In genomic region chr4:123418032-123418431, GRCm38 (mm10) we compare ENCODE assay signal across 24 mouse cellular contexts.
DNase-seq lines count a peak whose midpoint lies in the region; ATAC-seq and TF ChIP-seq lines count a peak whose summit lies in the region.
"Had no signal": no experiment of that assay in that cellular context is flagged by ENCODE, and none has a peak within 500 bp of the region (broad histone marks: within the 10 kb centered on the region; RNA-seq: fewer than 3 reads in every experiment).

No protein-coding gene starts in this region.

- H3K9ac ChIP-seq in liver, embryonic 12.5 days: no peak overlapping the region
- H3K9ac ChIP-seq in liver, postnatal 0 days (replicated peaks): no peak overlapping the region
- no peak overlapping the region for H3K9ac ChIP-seq in liver, embryonic 13.5 days
- H3K9ac ChIP-seq: embryonic facial prominence, embryonic 12.5 days; embryonic facial prominence, embryonic 15.5 days; forebrain, postnatal 0 days; heart, embryonic 13.5 days; hindbrain, embryonic 12.5 days; hindbrain, embryonic 15.5 days had no signal

- no peaks in the 10 kb centered on the region for H3K36me3 ChIP-seq in liver, embryonic 12.5 days
- H3K36me3 ChIP-seq in liver, postnatal 0 days (replicated peaks; ENCODE audit: insufficient read depth, low read length): no peaks in the 10 kb centered on the region; the same call in 1 of the 2 replicates
- no peaks in the 10 kb centered on the region for H3K36me3 ChIP-seq in liver, embryonic 13.5 days
- H3K36me3 ChIP-seq: embryonic facial prominence, embryonic 12.5 days; embryonic facial prominence, embryonic 15.5 days; hindbrain, embryonic 12.5 days; hindbrain, embryonic 15.5 days had no signal

- no peak for DNase-seq in liver, postnatal 0 days
- DNase-seq in liver, embryonic 13.5 days: no peak
- DNase-seq in cerebellum, postnatal 25 days: no peak
- no peak for DNase-seq in spleen, postnatal 36 days (ENCODE audit: low spot score in 2 of 2)
- DNase-seq: adrenal gland, postnatal 10 days; cerebellum, adult 11-12 months; cerebellum, adult 8-10 months; cerebellum, postnatal 10 days; forebrain, postnatal 0 days; gastrocnemius, adult 2 months; gastrocnemius, postnatal 14 days; heart, adult 2 months; heart, postnatal 14 days had no signal

- peak; percentile 54 for ATAC-seq in liver, embryonic 12.5 days
- no peak for ATAC-seq in liver, postnatal 0 days
- peak; percentile 43; the same call in 1 of the 2 replicates for ATAC-seq in liver, embryonic 13.5 days (ENCODE audit: low read depth)
- ATAC-seq in megakaryocyte-erythroid progenitor cell, adult 5-6 weeks (replicated peaks; ENCODE audit: low FRiP score, low TSS enrichment, poor library complexity, severe bottlenecking): peak; percentile 62
- ATAC-seq: CD4-positive, CD25-positive, alpha-beta regulatory T cell, adult 4 months; forebrain, embryonic 14.5 days; forebrain, postnatal 0 days; Patski had no signal

- H3K4me2 ChIP-seq in liver, embryonic 12.5 days: no peak overlapping the region
- H3K4me2 ChIP-seq in liver, postnatal 0 days (ENCODE audit: low read depth, low read length): no peak overlapping the region
- H3K4me2 ChIP-seq in liver, embryonic 13.5 days: no peak overlapping the region
- H3K4me2 ChIP-seq: embryonic facial prominence, embryonic 12.5 days; embryonic facial prominence, embryonic 15.5 days; heart, embryonic 13.5 days; hindbrain, embryonic 12.5 days; hindbrain, embryonic 15.5 days had no signal

- TF ChIP-seq EP300 in liver, postnatal 0 days (IDR thresholded peaks at IDR 0.05; ENCODE audit: low read depth): no peak

- no peak overlapping the region for H3K27ac ChIP-seq in liver, embryonic 12.5 days
- no peak overlapping the region for H3K27ac ChIP-seq in liver, postnatal 0 days (ENCODE audit: low read depth)
- no peak overlapping the region for H3K27ac ChIP-seq in liver, embryonic 13.5 days
- H3K27ac ChIP-seq: embryonic facial prominence, embryonic 12.5 days; embryonic facial prominence, embryonic 15.5 days; gastrocnemius, adult 2 months; heart, adult 2 months; heart, embryonic 10.5 days; heart, embryonic 13.5 days; hindbrain, embryonic 12.5 days; hindbrain, embryonic 15.5 days had no signal

- H3K27me3 ChIP-seq in liver, embryonic 12.5 days (replicated peaks): no peaks in the 10 kb centered on the region
- H3K27me3 ChIP-seq in liver, postnatal 0 days (ENCODE audit: insufficient read depth, low read length): no peaks in the 10 kb centered on the region
- H3K27me3 ChIP-seq in liver, embryonic 13.5 days: no peaks in the 10 kb centered on the region
- H3K27me3 ChIP-seq: embryonic facial prominence, embryonic 12.5 days; embryonic facial prominence, embryonic 15.5 days; heart, embryonic 13.5 days; hindbrain, embryonic 12.5 days; hindbrain, embryonic 15.5 days; Patski had no signal

- H3K4me1 ChIP-seq in liver, embryonic 12.5 days: peaks cover 22% of the 10 kb centered on the region
- H3K4me1 ChIP-seq in liver, postnatal 0 days (ENCODE audit: insufficient read depth): peaks cover 3% of the 10 kb centered on the region; the same call in 1 of the 2 replicates
- peaks cover 22% of the 10 kb centered on the region for H3K4me1 ChIP-seq in liver, embryonic 13.5 days (replicated peaks)
- H3K4me1 ChIP-seq: hindbrain, embryonic 12.5 days had no signal

- TF ChIP-seq CTCF in liver, postnatal 0 days (IDR thresholded peaks at IDR 0.05; ENCODE audit: low read depth): no peak

- WGBS in liver, embryonic 12.5 days (ENCODE audit: insufficient replicate concordance): 27% methylated on average over 3 of the region's 3 CpGs
- 61% methylated on average over 3 of the region's 3 CpGs for WGBS in liver, postnatal 0 days (ENCODE audit: insufficient replicate concordance)
- WGBS in liver, embryonic 13.5 days (ENCODE audit: insufficient replicate concordance): 33% methylated on average over 3 of the region's 3 CpGs

- H3K4me3 ChIP-seq in liver, embryonic 12.5 days: no peak overlapping the region
- H3K4me3 ChIP-seq in liver, postnatal 0 days (ENCODE audit: low read depth, low read length): no peak overlapping the region
- H3K4me3 ChIP-seq in liver, embryonic 13.5 days (replicated peaks): no peak overlapping the region
- H3K4me3 ChIP-seq: embryonic facial prominence, embryonic 12.5 days; embryonic facial prominence, embryonic 15.5 days; gastrocnemius, adult 2 months; heart, adult 2 months; heart, embryonic 10.5 days; heart, embryonic 13.5 days; hindbrain, embryonic 12.5 days; hindbrain, embryonic 15.5 days had no signal

- H3K9me3 ChIP-seq in liver, embryonic 12.5 days (replicated peaks): no peaks in the 10 kb centered on the region
- H3K9me3 ChIP-seq in liver, postnatal 0 days (ENCODE audit: low read length): no peaks in the 10 kb centered on the region
- no peaks in the 10 kb centered on the region for H3K9me3 ChIP-seq in liver, embryonic 13.5 days (replicated peaks)
- H3K9me3 ChIP-seq: embryonic facial prominence, embryonic 12.5 days; embryonic facial prominence, embryonic 15.5 days; heart, embryonic 10.5 days; heart, embryonic 13.5 days; hindbrain, embryonic 12.5 days; hindbrain, embryonic 15.5 days had no signal
